Mouse (Mus musculus) MEL-GATA-1-ER (cell line): ENCODE results near the gene Pdgfc.

Source experiments
- DNase-seq: peaks from one replicate; pipeline ENCODE4 v3.0.0-alpha.2; 2012; ENCODE audit warnings: low read depth; ENCODE audit errors: extremely low read depth

Pdgfc gene

DNA sequence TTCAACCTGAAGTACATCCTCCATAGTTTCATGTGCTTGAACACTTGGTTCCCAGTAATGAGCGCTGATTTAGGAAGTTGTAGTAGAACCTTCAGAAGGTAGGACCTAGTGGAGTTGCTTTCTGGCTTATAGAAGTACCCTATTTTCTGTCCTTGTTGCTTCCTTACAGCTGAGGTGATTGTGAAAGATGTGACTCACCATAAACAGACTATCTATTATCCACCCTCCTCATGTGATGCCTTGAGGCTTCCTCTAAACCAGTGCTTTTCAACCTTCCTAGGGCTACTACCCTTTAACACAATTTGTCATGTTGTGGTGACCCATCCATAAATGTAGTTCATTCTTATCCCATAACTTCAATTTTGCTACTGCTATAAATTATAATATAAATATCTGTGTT is 226.6 kb downstream of the Pdgfc start:
- no peak for DNase-seq
